ENCODE assay signal across 14 mouse cellular contexts in the genomic region with DNA sequence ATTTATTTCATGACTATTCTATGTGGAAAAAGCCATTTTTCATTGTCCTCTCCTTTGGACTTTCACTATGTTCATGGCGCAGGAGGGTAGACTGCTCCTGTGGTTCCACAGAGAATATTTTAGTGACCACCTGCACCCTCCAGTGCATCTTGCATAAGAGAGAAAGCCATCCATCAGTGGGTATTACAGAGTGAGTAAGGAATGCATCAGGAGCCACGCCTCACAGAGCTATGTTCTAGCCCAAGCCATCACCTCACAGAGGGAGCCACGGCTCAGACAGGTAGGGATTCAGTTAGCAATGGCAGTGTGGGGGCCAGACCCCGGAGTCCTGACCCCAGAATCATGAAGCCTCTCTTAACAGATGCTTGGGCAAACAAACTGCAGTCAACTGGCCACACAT.
DNase-seq lines count a peak whose midpoint lies in the region; ATAC-seq and TF ChIP-seq lines count a peak whose summit lies in the region.
"Had no signal": no experiment of that assay in that cellular context is flagged by ENCODE, and none has a peak within 500 bp of the region (broad histone marks: within the 10 kb centered on the region; RNA-seq: fewer than 3 reads in every experiment).

No protein-coding gene starts in this region.

- no peak for TF ChIP-seq POLR2A in cerebellum, adult 2 months (IDR thresholded peaks at IDR 0.05; ENCODE audit: borderline replicate concordance, insufficient read depth, low read length)

- 70% methylated on average over 4 of the region's 4 CpGs for WGBS in heart, embryonic 11.5 days (ENCODE audit: insufficient replicate concordance)
- 50% methylated on average over 4 of the region's 4 CpGs for WGBS in stomach, embryonic 14.5 days
- 56% methylated on average over 4 of the region's 4 CpGs for WGBS in stomach, postnatal 0 days
- whole genome bisulfite sequencing in liver, postnatal 0 days (ENCODE audit: insufficient replicate concordance) = 63% methylated on average over 4 of the region's 4 CpGs
- 75% methylated on average over 4 of the region's 4 CpGs for WGBS in cerebellum, adult 2 months

- H3K36me3 ChIP-seq in heart, embryonic 11.5 days (ENCODE audit: control insufficient read depth, insufficient read depth, low read length) = no peaks in the 10 kb centered on the region
- H3K36me3 ChIP-seq in stomach, embryonic 14.5 days (ENCODE audit: control insufficient read depth, insufficient read depth, low read length) = no peaks in the 10 kb centered on the region
- H3K36me3 ChIP-seq in stomach, postnatal 0 days (ENCODE audit: control insufficient read depth, insufficient read depth, low read length) = no peaks in the 10 kb centered on the region
- H3K36me3 ChIP-seq in liver, postnatal 0 days (replicated peaks; ENCODE audit: insufficient read depth, low read length) = 0 out of 2 replicates have a peak, but pooled peaks cover 2% of the 10 kb centered on the region

- H3K9ac ChIP-seq in heart, embryonic 11.5 days (ENCODE audit: low read depth, low read length) = no peak overlapping the region
- no peak overlapping the region for H3K9ac ChIP-seq in stomach, embryonic 14.5 days (replicated peaks; ENCODE audit: low read depth, low read length)
- H3K9ac ChIP-seq in stomach, postnatal 0 days (ENCODE audit: low read length) = no peak overlapping the region
- peak overlapping the region; percentile 46; the same call in 1 of the 2 replicates for H3K9ac ChIP-seq in liver, postnatal 0 days (replicated peaks)

- intact Hi-C loops in heart, postnatal 36 days (cut with DNase I) = no loop called here

- H3K4me2 ChIP-seq in heart, embryonic 11.5 days = no peak overlapping the region
- H3K4me2 ChIP-seq in stomach, embryonic 14.5 days (replicated peaks; ENCODE audit: low read depth, low read length) = no peak overlapping the region
- no peak overlapping the region for H3K4me2 ChIP-seq in stomach, postnatal 0 days (replicated peaks; ENCODE audit: low read depth)
- H3K4me2 ChIP-seq in liver, postnatal 0 days (ENCODE audit: low read depth, low read length) = peak overlapping the region; percentile 44; the same call in 1 of the 2 replicates

- no peaks in the 10 kb centered on the region for H3K27me3 ChIP-seq in heart, embryonic 11.5 days (ENCODE audit: control insufficient read depth, insufficient read depth, low read length)
- H3K27me3 ChIP-seq in stomach, embryonic 14.5 days (ENCODE audit: control insufficient read depth, insufficient read depth, low read length) = no peaks in the 10 kb centered on the region
- H3K27me3 ChIP-seq in stomach, postnatal 0 days (ENCODE audit: control insufficient read depth, insufficient read depth, low read length) = no peaks in the 10 kb centered on the region
- no peaks in the 10 kb centered on the region for H3K27me3 ChIP-seq in liver, postnatal 0 days (ENCODE audit: insufficient read depth, low read length)
- no peaks in the 10 kb centered on the region for H3K27me3 ChIP-seq in cerebellum, adult 2 months (ENCODE audit: control insufficient read depth, insufficient read depth, low read length)

- no peaks in the 10 kb centered on the region for H3K9me3 ChIP-seq in heart, embryonic 11.5 days (replicated peaks; ENCODE audit: control insufficient read depth, low read length)
- no peaks in the 10 kb centered on the region for H3K9me3 ChIP-seq in stomach, embryonic 14.5 days (ENCODE audit: control insufficient read depth, low read depth, low read length)
- H3K9me3 ChIP-seq in stomach, postnatal 0 days (ENCODE audit: control insufficient read depth, low read length) = no peaks in the 10 kb centered on the region
- no peaks in the 10 kb centered on the region for H3K9me3 ChIP-seq in liver, postnatal 0 days (ENCODE audit: low read length)

- no peak for TF ChIP-seq CTCF in stomach, postnatal 0 days (IDR thresholded peaks at IDR 0.05; ENCODE audit: low read depth)
- TF ChIP-seq CTCF in liver, postnatal 0 days (IDR thresholded peaks at IDR 0.05; ENCODE audit: low read depth) = no peak
- no peak for TF ChIP-seq CTCF in cerebellum, adult 2 months (IDR thresholded peaks at IDR 0.05; ENCODE audit: borderline replicate concordance, insufficient read depth, low read depth, low read length)

- H3K27ac ChIP-seq in heart, embryonic 11.5 days (ENCODE audit: low read depth, low read length) = peak overlapping the region; percentile 66
- H3K27ac ChIP-seq in stomach, embryonic 14.5 days (ENCODE audit: low read length) = no peak overlapping the region
- no peak overlapping the region for H3K27ac ChIP-seq in stomach, postnatal 0 days (replicated peaks)
- H3K27ac ChIP-seq in liver, postnatal 0 days (ENCODE audit: low read depth) = peak overlapping the region; percentile 99
- H3K27ac ChIP-seq in cerebellum, adult 2 months (ENCODE audit: insufficient read depth, low read length) = no peak overlapping the region
- H3K27ac ChIP-seq: left cerebral cortex, adult 2 months had no signal

- DNase-seq in heart, postnatal 36 days = no peak
- no peak for DNase-seq in stomach, postnatal 0 days (ENCODE audit: low spot score)
- no peak for DNase-seq in liver, postnatal 0 days
- no peak for DNase-seq in kidney, adult 18-20 months
- no peak for DNase-seq in cerebellum, adult 2 months
- DNase-seq in left cerebral cortex, adult 8-10 months (ENCODE audit: low spot score in 2 of 2) = no peak
- DNase-seq: adrenal gland, postnatal 25 days; cerebellum, adult 11-12 months; kidney, postnatal 14 days; lung, adult 2 months; thymus, postnatal 4 days had no signal

- TF ChIP-seq EP300 in stomach, postnatal 0 days (optimal IDR thresholded peaks at IDR 0.05) = no peak
- TF ChIP-seq EP300 in liver, postnatal 0 days (IDR thresholded peaks at IDR 0.05; ENCODE audit: low read depth) = no peak

- peaks cover 7% of the 10 kb centered on the region for H3K4me1 ChIP-seq in heart, embryonic 11.5 days (ENCODE audit: control insufficient read depth, insufficient read depth, low read length)
- no peaks in the 10 kb centered on the region for H3K4me1 ChIP-seq in stomach, embryonic 14.5 days (ENCODE audit: control insufficient read depth, insufficient read depth, low read length)
- H3K4me1 ChIP-seq in stomach, postnatal 0 days (replicated peaks; ENCODE audit: control insufficient read depth, insufficient read depth) = no peaks in the 10 kb centered on the region
- H3K4me1 ChIP-seq in liver, postnatal 0 days (ENCODE audit: insufficient read depth) = peaks cover 38% of the 10 kb centered on the region
- H3K4me1 ChIP-seq in cerebellum, adult 2 months (ENCODE audit: control insufficient read depth, insufficient read depth, low read length) = no peaks in the 10 kb centered on the region; the same call in 1 of the 2 replicates

- ATAC-seq in heart, embryonic 11.5 days (replicated peaks; ENCODE audit: insufficient number of reproducible peaks, low FRiP score, low TSS enrichment) = no peak; the same call in 1 of the 2 replicates
- peak; percentile 60; the same call in 1 of the 2 replicates for ATAC-seq in stomach, embryonic 14.5 days (ENCODE audit: insufficient number of reproducible peaks, insufficient read depth, low FRiP score, low read depth)
- ATAC-seq in stomach, postnatal 0 days (ENCODE audit: low FRiP score, low TSS enrichment) = no peak
- ATAC-seq in liver, postnatal 0 days = peak; percentile 48

- no peak overlapping the region for H3K4me3 ChIP-seq in heart, embryonic 11.5 days (ENCODE audit: low read depth, low read length)
- no peak overlapping the region for H3K4me3 ChIP-seq in stomach, embryonic 14.5 days (ENCODE audit: low read depth, low read length)
- H3K4me3 ChIP-seq in stomach, postnatal 0 days (ENCODE audit: low read depth, low read length) = no peak overlapping the region
- H3K4me3 ChIP-seq in liver, postnatal 0 days (ENCODE audit: low read depth, low read length) = no peak overlapping the region
- no peak overlapping the region for H3K4me3 ChIP-seq in cerebellum, adult 2 months (replicated peaks; ENCODE audit: insufficient read depth, low read depth, low read length)
- H3K4me3 ChIP-seq: left cerebral cortex, adult 2 months had no signal

Comparison
In these comparisons a context has a peak if more than half of its experiments do, and no peak if none do; other contexts are left out.
1. ATAC-seq: peak in stomach, embryonic 14.5 days (single experiment) and liver, postnatal 0 days (single experiment); none in heart, embryonic 11.5 days (single experiment) and stomach, postnatal 0 days (single experiment).
2. H3K27ac ChIP-seq: peak in heart, embryonic 11.5 days (single experiment) and liver, postnatal 0 days (single experiment); none in stomach, embryonic 14.5 days (single experiment), stomach, postnatal 0 days (single experiment) and cerebellum, adult 2 months (single experiment).